Mouse (Mus musculus) ES-E14 (cell line): ENCODE data around the gene Ing3. TPM values are rescaled to one million over a fixed set of nuclear protein-coding genes. Genes with fewer than 3 reads are reported as not detected.

Experiments
- DNase-seq: peaks from one replicate; pipeline ENCODE4 v3.0.0-alpha.2; 2013; ENCODE audit warnings: low read depth, low spot score
- H3K27ac ChIP-seq: 2 replicates; pipeline ENCODE4 v1.5.1; 2012; ENCODE audit warnings: low read depth, mild to moderate bottlenecking, low read length, moderate library complexity, mixed read lengths; ENCODE audit not compliant: poor library complexity, insufficient read depth, severe bottlenecking
- H3K36me3 ChIP-seq: 2 replicates; pipeline ENCODE4 v1.6.1; 2012; ENCODE audit warnings: mild to moderate bottlenecking, low read length, moderate library complexity, mixed read lengths; ENCODE audit not compliant: control insufficient read depth, poor library complexity, insufficient read depth, severe bottlenecking
- H3K4me1 ChIP-seq, 2 experiments: fragments of 150-350 bp in 1 of 2; sonication (generic) in 1 of 2; 2 replicates each; pipeline ENCODE4 v1.6.1; 2012; ENCODE audit warnings: low read length in 2 of 2, mild to moderate bottlenecking in 1 of 2, mixed read lengths in 1 of 2; ENCODE audit not compliant: control insufficient read depth in 2 of 2, insufficient read depth in 2 of 2, poor library complexity in 1 of 2
- H3K4me3 ChIP-seq, 2 experiments: fragments of 150-350 bp in 1 of 2; sonication (generic) in 1 of 2; 2 replicates each; pipeline ENCODE4 v1.5.1; 2012; ENCODE audit warnings: low read length in 2 of 2, low read depth in 1 of 2, mild to moderate bottlenecking in 1 of 2, mixed read lengths in 1 of 2; ENCODE audit not compliant: insufficient read depth in 1 of 2, poor library complexity in 1 of 2, severe bottlenecking in 1 of 2
- H3K9ac ChIP-seq: 2 replicates; pipeline ENCODE4 v1.6.1; 2012; ENCODE audit warnings: low read depth, mild to moderate bottlenecking, low read length, mixed read lengths; ENCODE audit not compliant: poor library complexity, insufficient read depth, severe bottlenecking
- H3K9me3 ChIP-seq: fragments of 150-350 bp; sonication (generic); 2 replicates; pipeline ENCODE4 v1.6.1; 2012; ENCODE audit warnings: low read depth, mild to moderate bottlenecking, low read length; ENCODE audit not compliant: control insufficient read depth, insufficient read depth
- CHD2 ChIP-seq: IDR thresholded peaks from 2 replicates; pipeline ENCODE4 v1.6.1; 2014; ENCODE audit warnings: mild to moderate bottlenecking, low read depth, low read length, inconsistent platforms
- HCFC1 ChIP-seq: IDR thresholded peaks from 2 replicates; pipeline ENCODE4 v1.6.1; 2012; ENCODE audit warnings: low read length, inconsistent platforms, borderline replicate concordance; ENCODE audit not compliant: insufficient read depth
- MAFK ChIP-seq: IDR thresholded peaks from 2 replicates; pipeline ENCODE4 v1.6.1; 2014; ENCODE audit warnings: mild to moderate bottlenecking, low read depth, low read length, inconsistent platforms; ENCODE audit not compliant: insufficient read depth
- ZC3H11A ChIP-seq: IDR thresholded peaks from 2 replicates; pipeline ENCODE4 v1.6.1; 2012; ENCODE audit warnings: low read depth, mild to moderate bottlenecking, inconsistent platforms, low read length, borderline replicate concordance
- ZNF384 ChIP-seq: IDR thresholded peaks from 2 replicates; pipeline ENCODE4 v1.6.1; 2012; ENCODE audit warnings: low read depth, low read length, inconsistent platforms
- in situ Hi-C, 2 experiments: fragments of 600-800 bp; cut with MboI; formaldehyde crosslinking; loops; one replicate each; pipeline ENCODE4 v1.15.1; 2025; ENCODE audit warnings: low sequenced_read_pairs in 2 of 2, inconsistent platforms in 1 of 2; ENCODE audit not compliant: unreplicated experiment in 2 of 2
- total RNA-seq: library from RNA; depleted of rRNA; stranded (reverse); fragments of 300-350 nt; gene quantifications from 2 replicates; pipeline ENCODE4 v1.2.3, GENCODE M21; 2012

The Ing3 gene
- total RNA-seq, 1 experiment: 19.9 TPM

- Histone ChIP-seq H3K9me3 (no peaks in the 10 kb centered on the region), H3K27ac (no peak overlapping the region), H3K9ac (no peak overlapping the region), H3K4me1 (peaks cover 0 to 4% of the 10 kb centered on the region in 2 experiments; a peak in 1 of 4 replicates), H3K36me3 (no peaks in the 10 kb centered on the region), H3K4me3 (no peak overlapping the region)
- TF ChIP-seq MAFK: no peak
- no peak for TF ChIP-seq ZC3H11A
- TF ChIP-seq ZNF384: no peak
- TF ChIP-seq CHD2: no peak
- TF ChIP-seq HCFC1: no peak
- in situ Hi-C loops: no loop called here
- DNase-seq: no peak
Observed at GRCm38 (mm10) chr6:22001284-22001916, 52.0 kb downstream of the Ing3 start.

GRCm38 (mm10) chr6:22002521-22003199, 53.3 kb downstream of the Ing3 start:
- H3K4me1 ChIP-seq: peaks cover 0 to 4% of the 10 kb centered on the region in 2 experiments; a peak in 1 of 4 replicates

GRCm38 (mm10) chr6:22003200-22003587, 53.8 kb downstream of the Ing3 start:
- H3K9ac ChIP-seq: no peak overlapping the region
- peaks cover 0 to 4% of the 10 kb centered on the region in 2 experiments; a peak in 1 of 4 replicates for H3K4me1 ChIP-seq
- H3K4me3 ChIP-seq: no peak overlapping the region
- no peaks in the 10 kb centered on the region for H3K36me3 ChIP-seq
- H3K27ac ChIP-seq: no peak overlapping the region
- no peak for DNase-seq
- in situ Hi-C loops: no loop called here
- TF ChIP-seq CHD2 (no peak), ZC3H11A (no peak), HCFC1 (no peak), ZNF384 (peak; percentile 76)
- no peaks in the 10 kb centered on the region for H3K9me3 ChIP-seq

More at GRCm38 (mm10) chr6:22002521-22003199, 53.3 kb downstream of the Ing3 start:
- DNase-seq: no peak
- in situ Hi-C loops: no loop called here
- no peaks in the 10 kb centered on the region for H3K9me3 ChIP-seq
- H3K4me3 ChIP-seq: no peak overlapping the region
- H3K36me3 ChIP-seq: no peaks in the 10 kb centered on the region
- TF ChIP-seq HCFC1: no peak
- TF ChIP-seq ZC3H11A: no peak
- TF ChIP-seq MAFK: no peak
- no peak for TF ChIP-seq ZNF384
- TF ChIP-seq CHD2: no peak
- H3K9ac ChIP-seq: no peak overlapping the region
- no peak overlapping the region for H3K27ac ChIP-seq

- Histone ChIP-seq H3K27ac (no peak overlapping the region), H3K4me1 (peaks cover 0 to 4% of the 10 kb centered on the region in 2 experiments; a peak in 1 of 4 replicates)
- TF ChIP-seq ZNF384 (no peak), CHD2 (no peak), HCFC1 (no peak), ZC3H11A (no peak), MAFK (no peak)
Observed at GRCm38 (mm10) chr6:22003959-22004543, 54.7 kb downstream of the Ing3 start.

More at GRCm38 (mm10) chr6:22003959-22004543, 54.7 kb downstream of the Ing3 start:
- Histone ChIP-seq H3K9me3 (no peaks in the 10 kb centered on the region), H3K9ac (no peak overlapping the region), H3K4me3 (no peak overlapping the region), H3K36me3 (no peaks in the 10 kb centered on the region)
- no peak for DNase-seq
- in situ Hi-C loops: no loop called here
